Mouse (Mus musculus) brown adipose tissue, adult 24 weeks (tissue): ENCODE measurements around the gene Pih1d2. TPM values are rescaled to one million over a fixed set of nuclear protein-coding genes. Genes with fewer than 3 reads are reported as not detected.

Experiments used
- H3K27ac ChIP-seq: fragments of 200-500 bp; replicated peaks from 2 replicates; pipeline ENCODE4 v1.5.1; 2012; ENCODE audit warnings: low read depth, mild to moderate bottlenecking, low read length
- H3K4me1 ChIP-seq: fragments of 200-500 bp; 2 replicates; pipeline ENCODE4 v1.6.1; 2012; ENCODE audit warnings: low read length, mixed read lengths; ENCODE audit not compliant: control insufficient read depth, insufficient read depth, insufficient read length
- H3K4me3 ChIP-seq: fragments of 200-500 bp; 2 replicates; pipeline ENCODE4 v1.5.1; 2012; ENCODE audit warnings: low read depth, mild to moderate bottlenecking, low read length, moderate library complexity; ENCODE audit not compliant: insufficient read depth
- polyA plus RNA-seq: library from polyadenylated mRNA; stranded (reverse); fragments of >200 nt; gene quantifications from 2 replicates; pipeline ENCODE4 v1.2.4, GENCODE M21; 2012; ENCODE audit not compliant: missing spikeins, insufficient read depth, insufficient read length

The Pih1d2 gene
- polyA plus RNA-seq, 1 experiment: 2.8 TPM

- Histone ChIP-seq H3K4me1 (no peaks in the 10 kb centered on the region), H3K27ac (peak overlapping the region; percentile 78)
These were observed 41.8 kb downstream of the Pih1d2 start for GRCm38 (mm10) chr9:50658941-50659388.

GRCm38 (mm10) chr9:50659392-50660217, 42.5 kb downstream of the Pih1d2 start, which contains the start of gene Dlat:
Gene Dlat, minus strand, starts transcription at chr9:50659780.
- H3K27ac ChIP-seq: peak within 1 kb of the TSS; percentile 78
- H3K4me1 ChIP-seq: no peaks in the 10 kb centered on the region
- H3K4me3 ChIP-seq: peak within 1 kb of the TSS; percentile 69

More at GRCm38 (mm10) chr9:50658941-50659388, 41.8 kb downstream of the Pih1d2 start:
- peak overlapping the region; percentile 69 for H3K4me3 ChIP-seq

GRCm38 (mm10) chr9:50660431-50660830, 43.3 kb downstream of the Pih1d2 start:
- H3K27ac ChIP-seq: peak overlapping the region; percentile 35
- no peaks in the 10 kb centered on the region for H3K4me1 ChIP-seq
- H3K4me3 ChIP-seq: peak overlapping the region; percentile 69

- no peak overlapping the region for H3K27ac ChIP-seq
- H3K4me1 ChIP-seq: no peaks in the 10 kb centered on the region
- H3K4me3 ChIP-seq: no peak overlapping the region
These were observed 47.7 kb downstream of the Pih1d2 start for GRCm38 (mm10) chr9:50664826-50665225.

- Histone ChIP-seq H3K4me1 (no peaks in the 10 kb centered on the region), H3K4me3 (no peak overlapping the region), H3K27ac (no peak overlapping the region)
These were observed 49.3 kb downstream of the Pih1d2 start for GRCm38 (mm10) chr9:50666442-50666841.

GRCm38 (mm10) chr9:50667579-50668498, 50.7 kb downstream of the Pih1d2 start:
- Histone ChIP-seq H3K4me1 (no peaks in the 10 kb centered on the region), H3K4me3 (no peak overlapping the region), H3K27ac (no peak overlapping the region)

- no peaks in the 10 kb centered on the region for H3K4me1 ChIP-seq
- no peak overlapping the region for H3K27ac ChIP-seq
- no peak overlapping the region for H3K4me3 ChIP-seq
These were observed 53.6 kb downstream of the Pih1d2 start for GRCm38 (mm10) chr9:50670690-50671089.

Other genes starting within 250 kb of the Pih1d2 start
- not detected in 2 replicates for gene Plet1, start 122.8 kb upstream of the Pih1d2 start, polyA plus RNA-seq
- 255 and 268 TPM in 2 replicates for gene Pts, start 88.6 kb upstream of the Pih1d2 start, polyA plus RNA-seq
- gene Il18, start 62.5 kb upstream of the Pih1d2 start, polyA plus RNA-seq: 2.2 and 3.0 TPM in 2 replicates
- 0.54 and 1.1 TPM in 2 replicates for gene Bco2, start 62.1 kb upstream of the Pih1d2 start, polyA plus RNA-seq
- not detected in 2 replicates for gene Tex12, start 56.0 kb upstream of the Pih1d2 start, polyA plus RNA-seq
- gene Sdhd, start 13.5 kb upstream of the Pih1d2 start, polyA plus RNA-seq: 1,365 and 1,497 TPM in 2 replicates
- gene Timm8b, start 13.4 kb upstream of the Pih1d2 start, polyA plus RNA-seq: 395 and 454 TPM in 2 replicates
- 7.6 and 20.6 TPM in 2 replicates for gene Nkapd1, start 143 bp downstream of the Pih1d2 start, polyA plus RNA-seq
- 497 and 703 TPM in 2 replicates for gene Dlat, start 42.5 kb downstream of the Pih1d2 start, polyA plus RNA-seq
- gene Dixdc1, start 122.2 kb downstream of the Pih1d2 start, polyA plus RNA-seq: 5.3 and 9.5 TPM in 2 replicates
- gene 2310030G06Rik, start 129.2 kb downstream of the Pih1d2 start, polyA plus RNA-seq: 2.7 and 5.0 TPM in 2 replicates
- gene Cryab, start 134.0 kb downstream of the Pih1d2 start, polyA plus RNA-seq: 145 and 189 TPM in 2 replicates
- gene Hspb2, start 135.0 kb downstream of the Pih1d2 start, polyA plus RNA-seq: 1.8 and 5.9 TPM in 2 replicates
- gene Fdxacb1, start 150.9 kb downstream of the Pih1d2 start, polyA plus RNA-seq: 5.1 and 9.2 TPM in 2 replicates
- gene Alg9, start 157.7 kb downstream of the Pih1d2 start, polyA plus RNA-seq: 38.3 and 49.0 TPM in 2 replicates
- gene 1110032A03Rik, start 158.2 kb downstream of the Pih1d2 start, polyA plus RNA-seq: 213 and 331 TPM in 2 replicates
- 35.1 and 41.6 TPM in 2 replicates for gene Ppp2r1b, start 228.0 kb downstream of the Pih1d2 start, polyA plus RNA-seq